Mouse (Mus musculus): ENCODE measurements around the gene Gnl2.

DNA sequence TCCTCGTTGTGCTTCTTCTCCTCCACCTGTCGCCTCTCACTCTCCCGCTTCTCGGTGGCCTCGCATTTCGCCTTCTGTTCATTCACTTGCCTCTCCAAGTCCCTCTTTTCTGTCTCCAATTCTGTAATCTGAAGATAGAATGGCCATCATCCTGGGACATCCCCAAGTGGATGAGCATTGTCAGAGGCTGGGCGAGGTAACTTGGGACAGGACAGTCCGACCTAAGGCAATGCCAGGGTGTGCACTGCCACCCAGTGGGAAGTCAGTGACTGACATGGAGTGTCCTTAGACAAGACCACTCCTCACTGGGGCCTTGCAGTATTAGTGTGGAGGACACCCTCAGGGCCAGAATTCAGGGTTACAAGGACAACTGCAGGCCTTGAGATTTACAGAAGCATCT, 42.6 kb downstream of the Gnl2 start:
- no peak for TF ChIP-seq GATA1 (IDR thresholded peaks at IDR 0.05; ENCODE audit: low read length)
- TF ChIP-seq TAL1 (IDR thresholded peaks at IDR 0.05; ENCODE audit: low read length), result no peak
